Mouse (Mus musculus) kidney, adult 10 weeks (tissue): ENCODE data around the gene Olfr725. TPM values are rescaled to one million over a fixed set of nuclear protein-coding genes. Genes with fewer than 3 reads are reported as not detected.

Experiments
- polyA plus RNA-seq: library from polyadenylated mRNA; stranded (reverse); fragments of 350-450 nt; fragmentation: Illumina TruSeq; extraction: RNeasy Lipid Tissue Mini Kit (QIAGEN cat#74804); gene quantifications from one replicate; pipeline ENCODE4 v1.2.3, GENCODE M21; 2014; ENCODE audit warnings: low read depth, low replicate concordance

Olfr725 gene
- not detected for polyA plus RNA-seq

DNA sequence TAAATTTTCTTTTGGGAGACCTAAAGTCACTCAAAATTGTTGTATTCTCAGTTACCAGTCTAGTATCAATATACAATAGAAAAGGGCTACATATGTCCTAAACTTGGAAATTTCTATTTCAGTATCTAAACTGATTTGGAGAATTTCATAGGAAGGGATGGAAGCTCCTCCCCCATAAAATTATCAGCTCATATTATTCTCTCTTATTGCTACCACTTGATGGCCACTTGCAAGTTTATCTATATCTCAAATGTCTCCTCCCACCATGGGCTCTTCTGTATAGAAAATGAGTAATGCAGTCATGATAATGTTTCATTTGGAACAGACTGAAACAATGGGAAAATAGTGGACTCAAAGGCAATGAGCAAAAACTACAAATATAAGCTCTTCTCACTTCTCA lies at the start of gene Olfr725:
Gene Olfr725, minus strand, starts transcription at position 101 of the 400 bp plus-strand sequence.

Other genes starting within 250 kb of the Olfr725 start
- gene Olfr722, start 138.4 kb downstream of the Olfr725 start, polyA plus RNA-seq = not detected
- gene Olfr723, start 108.6 kb downstream of the Olfr725 start, polyA plus RNA-seq = not detected
- not detected for gene Olfr724, start 77.1 kb downstream of the Olfr725 start, polyA plus RNA-seq
- not detected for gene Olfr726, start 50.6 kb upstream of the Olfr725 start, polyA plus RNA-seq
- gene Olfr727, start 82.8 kb upstream of the Olfr725 start, polyA plus RNA-seq = not detected
- gene Olfr728, start 102.3 kb upstream of the Olfr725 start, polyA plus RNA-seq = not detected
- not detected for gene Olfr729, start 112.5 kb upstream of the Olfr725 start, polyA plus RNA-seq
- gene Olfr730, start 147.8 kb upstream of the Olfr725 start, polyA plus RNA-seq = not detected
- gene Olfr731, start 201.5 kb upstream of the Olfr725 start, polyA plus RNA-seq = not detected
- gene Olfr732, start 243.8 kb upstream of the Olfr725 start, polyA plus RNA-seq = not detected